Mouse (Mus musculus) limb, embryonic 12.5 days (tissue): ENCODE measurements around the gene Ghrhr. TPM values are rescaled to one million over a fixed set of nuclear protein-coding genes. Genes with fewer than 3 reads are reported as not detected.

Source experiments
- ATAC-seq: fragments of 200-750 bp; cut with Nextera tagmentation; 2 replicates; pipeline ENCODE4 v1.8.0; 2017; ENCODE audit warnings: low read depth, moderate TSS enrichment; ENCODE audit not compliant: insufficient number of reproducible peaks, insufficient read depth, low FRiP score, low TSS enrichment
- H3K27ac ChIP-seq: fragments of 300-500 bp; sonication (generic); 2 replicates; pipeline ENCODE4 v1.5.1; 2016; ENCODE audit warnings: mild to moderate bottlenecking, moderate library complexity
- H3K27me3 ChIP-seq: fragments of 300-500 bp; sonication (generic); 2 replicates; pipeline ENCODE4 v1.6.1; 2016; ENCODE audit warnings: mild to moderate bottlenecking, moderate library complexity
- H3K36me3 ChIP-seq: fragments of 300-500 bp; sonication (generic); 2 replicates; pipeline ENCODE4 v1.6.1; 2016; ENCODE audit warnings: mild to moderate bottlenecking, moderate library complexity
- H3K4me1 ChIP-seq: fragments of 300-500 bp; sonication (generic); replicated peaks from 2 replicates; pipeline ENCODE4 v1.6.1; 2016
- H3K4me2 ChIP-seq: fragments of 300-500 bp; sonication (generic); 2 replicates; pipeline ENCODE4 v1.6.1; 2016; ENCODE audit warnings: mild to moderate bottlenecking, moderate library complexity
- H3K4me3 ChIP-seq: fragments of 300-500 bp; sonication (generic); replicated peaks from 2 replicates; pipeline ENCODE4 v1.5.1; 2016; ENCODE audit warnings: mild to moderate bottlenecking
- H3K9ac ChIP-seq: fragments of 300-500 bp; sonication (generic); replicated peaks from 2 replicates; pipeline ENCODE4 v1.6.1; 2016; ENCODE audit warnings: mild to moderate bottlenecking, moderate library complexity
- H3K9me3 ChIP-seq: fragments of 300-500 bp; sonication (generic); 2 replicates; pipeline ENCODE4 v1.6.1; 2016; ENCODE audit warnings: mild to moderate bottlenecking, moderate library complexity
- WGBS: fragments of 180-500 bp; shearing (Covaris S2); methylation state at CpG from one replicate; pipeline ENCODE4 v1.1.7; 2016; 5-methylcytosine and 5-hydroxymethylcytosine counted together
- polyA plus RNA-seq: library from polyadenylated mRNA; unstranded; fragments of >200 nt; fragmentation: Nextera tagmentation; extraction: Ambion mirVana; gene quantifications from 2 replicates; pipeline ENCODE4 v1.2.1, GENCODE M21; 2016

The Ghrhr gene
- not detected in 2 replicates for polyA plus RNA-seq

DNA sequence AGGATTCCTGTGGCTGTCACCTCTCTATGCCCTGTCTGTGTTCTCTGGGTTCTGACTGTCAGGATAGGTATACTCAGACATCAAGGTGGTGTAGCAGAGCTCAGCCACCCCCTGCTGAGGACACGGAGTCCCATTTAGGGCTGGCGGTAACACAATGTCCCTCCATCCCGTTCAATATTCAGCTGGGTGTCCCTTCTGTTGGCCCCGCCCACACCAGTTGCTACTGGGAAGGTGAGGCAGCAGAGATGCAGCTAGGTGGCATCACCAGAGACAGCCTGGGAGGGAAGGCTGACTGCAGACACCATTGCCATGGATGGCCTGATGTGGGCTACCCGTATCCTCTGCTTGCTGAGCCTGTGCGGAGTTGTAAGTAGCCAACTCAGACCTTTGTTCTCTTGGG is at the start of gene Ghrhr:
Gene Ghrhr (plus strand): TSS at position 220 of the 400 bp plus-strand sequence.
- H3K27me3 ChIP-seq: no peaks in the 10 kb centered on the region
- H3K4me1 ChIP-seq: peaks cover 9% of the 10 kb centered on the region; the same call in 1 of the 2 replicates
- H3K4me2 ChIP-seq: no peak within 1 kb of the TSS
- no peak within 1 kb of the TSS for H3K27ac ChIP-seq
- 84% methylated on average over 6 of the region's 6 CpGs for WGBS
- H3K36me3 ChIP-seq: no peaks in the 10 kb centered on the region
- H3K9ac ChIP-seq: no peak within 1 kb of the TSS
- no peaks in the 10 kb centered on the region for H3K9me3 ChIP-seq
- no peak within 1 kb of the TSS for H3K4me3 ChIP-seq
- ATAC-seq: no peak

DNA sequence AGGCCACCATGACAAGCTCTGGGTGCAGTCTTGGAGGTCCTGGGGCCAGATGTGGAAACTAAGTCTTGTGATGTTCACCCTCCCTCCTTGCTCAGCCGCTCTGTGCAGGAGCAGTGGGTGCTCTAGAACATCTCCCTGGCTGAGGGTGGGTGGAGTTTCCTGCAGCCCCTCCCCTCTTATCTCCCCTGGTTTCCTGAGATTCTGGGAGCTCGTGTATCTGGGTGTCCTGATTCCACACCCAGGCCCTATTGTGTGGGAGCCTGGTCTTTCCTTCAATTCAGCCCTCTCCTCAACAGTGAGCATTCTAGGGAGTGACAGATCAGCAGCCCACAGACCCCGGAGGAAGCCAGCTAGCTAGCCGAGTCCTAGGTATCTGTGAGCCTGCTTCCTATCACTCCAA is 49.8 kb upstream of the Ghrhr start:
- Histone ChIP-seq H3K4me3 (no peak overlapping the region), H3K9me3 (no peaks in the 10 kb centered on the region), H3K4me1 (peaks cover 10% of the 10 kb centered on the region; the same call in 1 of the 2 replicates), H3K9ac (no peak overlapping the region), H3K36me3 (no peaks in the 10 kb centered on the region), H3K4me2 (no peak overlapping the region), H3K27me3 (peaks cover 5% of the 10 kb centered on the region; the same call in 1 of the 2 replicates), H3K27ac (no peak overlapping the region)
- 71% methylated on average over 4 of the region's 4 CpGs for WGBS
- ATAC-seq: no peak

DNA sequence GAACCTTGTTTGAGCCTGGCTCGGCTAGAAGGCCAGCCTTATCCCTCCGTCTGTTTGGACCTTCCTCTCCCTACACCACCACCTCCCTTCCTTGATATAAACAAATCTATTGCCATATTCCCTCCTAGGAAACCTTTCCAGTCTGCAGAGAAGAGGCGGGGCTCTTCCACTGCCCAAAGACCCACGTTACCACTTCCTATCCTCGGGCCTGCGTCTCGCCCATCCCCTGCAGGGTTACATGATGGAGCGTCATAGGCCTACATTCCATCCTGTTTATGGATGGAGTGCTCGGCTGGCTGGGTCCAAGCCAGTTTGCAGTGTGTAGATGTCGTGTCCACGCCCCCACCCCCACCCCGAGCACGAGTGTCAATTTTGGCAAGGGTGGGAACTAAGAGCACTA is 48.8 kb upstream of the Ghrhr start:
- WGBS: 83% methylated on average over 13 of the region's 13 CpGs
- Histone ChIP-seq H3K4me1 (peaks cover 17% of the 10 kb centered on the region), H3K27me3 (peaks cover 5% of the 10 kb centered on the region; the same call in 1 of the 2 replicates), H3K27ac (no peak overlapping the region), H3K36me3 (no peaks in the 10 kb centered on the region), H3K4me2 (no peak overlapping the region), H3K9ac (no peak overlapping the region), H3K9me3 (no peaks in the 10 kb centered on the region), H3K4me3 (no peak overlapping the region)
- no peak for ATAC-seq

DNA sequence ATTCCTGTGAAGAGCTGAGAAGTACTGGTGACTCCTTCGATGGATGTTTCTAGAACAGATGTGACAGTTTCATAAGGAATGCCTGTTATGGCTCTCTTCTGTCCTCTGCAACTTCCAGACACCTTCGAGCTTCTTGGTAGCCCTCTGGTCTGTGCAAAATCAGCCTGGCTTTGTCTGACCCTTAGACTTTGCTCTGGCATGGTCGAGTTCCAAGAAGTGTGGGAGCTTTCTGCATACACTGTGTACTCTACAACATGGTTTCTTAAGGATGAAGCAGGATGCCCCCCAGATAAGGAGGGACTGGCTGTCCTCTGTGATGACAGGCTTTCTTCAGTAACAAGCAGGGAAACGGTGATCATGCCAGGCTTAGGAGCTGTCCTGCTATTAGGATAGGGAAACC is 47.9 kb upstream of the Ghrhr start:
- H3K27ac ChIP-seq: no peak overlapping the region
- no peak for ATAC-seq
- peaks cover 5% of the 10 kb centered on the region; the same call in 1 of the 2 replicates for H3K27me3 ChIP-seq
- H3K4me3 ChIP-seq: no peak overlapping the region
- H3K4me1 ChIP-seq: peaks cover 18% of the 10 kb centered on the region
- H3K4me2 ChIP-seq: no peak overlapping the region
- no peaks in the 10 kb centered on the region for H3K36me3 ChIP-seq
- no peak overlapping the region for H3K9ac ChIP-seq
- WGBS: 74% methylated on average over 4 of the region's 4 CpGs
- H3K9me3 ChIP-seq: no peaks in the 10 kb centered on the region

DNA sequence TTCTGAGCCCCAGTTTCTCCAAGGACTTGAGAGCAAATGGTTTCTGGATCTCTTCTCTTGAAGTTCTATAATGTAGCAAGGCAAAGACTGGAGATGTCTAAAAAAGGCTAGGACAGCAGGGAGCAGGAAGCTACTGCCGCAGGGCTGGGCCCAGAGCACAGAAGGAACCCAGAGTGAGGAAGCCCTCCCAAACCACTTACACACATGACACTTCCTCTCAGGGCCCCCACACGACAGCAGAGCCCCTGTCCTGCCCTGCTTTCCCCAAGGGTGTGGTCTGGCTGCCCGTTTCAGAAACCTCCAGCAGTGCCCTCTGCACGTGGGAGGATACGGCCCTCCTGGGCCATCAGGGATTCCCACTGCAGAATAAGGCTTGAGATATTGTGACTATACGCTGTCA is 44.8 kb upstream of the Ghrhr start:
- no peaks in the 10 kb centered on the region for H3K9me3 ChIP-seq
- no peak overlapping the region for H3K9ac ChIP-seq
- no peak overlapping the region for H3K4me3 ChIP-seq
- 65% methylated on average over 6 of the region's 6 CpGs for WGBS
- H3K27me3 ChIP-seq: peaks cover 5% of the 10 kb centered on the region; the same call in 1 of the 2 replicates
- no peak for ATAC-seq
- H3K27ac ChIP-seq: 0 out of 2 replicates have a peak overlapping the region, but pooled peaks have one; percentile 29
- peaks cover 40% of the 10 kb centered on the region for H3K4me1 ChIP-seq
- H3K4me2 ChIP-seq: no peak overlapping the region
- no peaks in the 10 kb centered on the region for H3K36me3 ChIP-seq

DNA sequence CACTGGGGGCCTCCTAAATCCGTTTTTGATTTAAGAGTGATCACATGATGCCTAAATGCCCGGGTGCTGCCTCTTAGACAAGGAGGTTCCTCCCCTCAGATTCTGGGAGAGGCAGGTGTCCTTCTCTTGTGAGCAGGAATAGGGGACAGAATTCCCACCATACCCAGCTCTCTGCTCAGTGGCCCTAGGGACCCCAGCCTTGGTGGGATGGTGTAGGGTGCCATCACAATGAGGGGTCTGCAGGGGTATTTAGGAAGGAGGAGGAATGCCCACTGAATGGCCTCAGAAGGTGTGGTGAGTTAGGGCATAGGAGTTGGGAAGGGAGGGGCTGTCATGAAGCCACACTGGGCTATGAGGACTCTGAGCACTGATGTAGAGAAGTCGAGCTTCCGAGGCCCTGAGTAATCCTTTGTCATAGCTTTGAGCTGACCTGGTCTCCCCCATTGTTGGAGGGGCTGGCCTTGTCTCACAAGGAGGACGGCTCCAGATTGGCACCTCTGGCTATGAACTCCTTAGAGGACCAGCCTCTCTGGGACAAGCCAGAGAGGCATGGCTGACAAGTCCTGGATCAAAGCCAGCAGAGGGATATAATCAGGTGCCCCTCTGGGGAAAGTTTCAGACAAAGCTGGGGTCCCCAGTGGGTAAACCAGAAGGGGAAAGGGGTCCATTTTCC is 43.9 kb upstream of the Ghrhr start:
- H3K27me3 ChIP-seq: peaks cover 11% of the 10 kb centered on the region; the same call in 1 of the 2 replicates
- peaks cover 47% of the 10 kb centered on the region for H3K4me1 ChIP-seq
- no peak overlapping the region for H3K4me3 ChIP-seq
- WGBS: 68% methylated on average over 5 of the region's 5 CpGs
- H3K36me3 ChIP-seq: no peaks in the 10 kb centered on the region
- ATAC-seq: no peak
- no peak overlapping the region for H3K9ac ChIP-seq
- H3K4me2 ChIP-seq: no peak overlapping the region
- H3K9me3 ChIP-seq: no peaks in the 10 kb centered on the region
- H3K27ac ChIP-seq: peak overlapping the region; percentile 29

DNA sequence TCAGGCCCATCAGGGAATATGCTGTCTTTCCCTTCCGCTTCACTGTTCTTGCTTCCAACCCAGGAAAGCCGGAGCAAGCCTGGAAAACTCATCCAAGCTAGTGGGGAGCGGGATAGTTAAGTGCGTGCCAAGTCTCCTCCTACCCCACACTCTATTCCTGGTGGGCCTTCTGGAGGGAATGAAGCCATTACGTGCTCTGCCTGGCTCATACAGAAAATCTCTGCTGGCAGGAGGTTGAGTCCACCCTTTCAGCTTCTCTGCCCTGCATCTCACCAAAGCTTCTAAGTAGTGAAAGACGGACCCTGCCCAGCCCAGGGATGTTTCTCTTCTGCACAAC is 43.4 kb upstream of the Ghrhr start:
- Histone ChIP-seq H3K27ac (peak overlapping the region; percentile 41), H3K36me3 (no peaks in the 10 kb centered on the region), H3K4me3 (no peak overlapping the region), H3K9ac (no peak overlapping the region), H3K4me2 (no peak overlapping the region), H3K4me1 (peaks cover 52% of the 10 kb centered on the region), H3K9me3 (no peaks in the 10 kb centered on the region), H3K27me3 (peaks cover 13% of the 10 kb centered on the region; the same call in 1 of the 2 replicates)
- 82% methylated on average over 6 of the region's 6 CpGs for WGBS
- no peak for ATAC-seq

DNA sequence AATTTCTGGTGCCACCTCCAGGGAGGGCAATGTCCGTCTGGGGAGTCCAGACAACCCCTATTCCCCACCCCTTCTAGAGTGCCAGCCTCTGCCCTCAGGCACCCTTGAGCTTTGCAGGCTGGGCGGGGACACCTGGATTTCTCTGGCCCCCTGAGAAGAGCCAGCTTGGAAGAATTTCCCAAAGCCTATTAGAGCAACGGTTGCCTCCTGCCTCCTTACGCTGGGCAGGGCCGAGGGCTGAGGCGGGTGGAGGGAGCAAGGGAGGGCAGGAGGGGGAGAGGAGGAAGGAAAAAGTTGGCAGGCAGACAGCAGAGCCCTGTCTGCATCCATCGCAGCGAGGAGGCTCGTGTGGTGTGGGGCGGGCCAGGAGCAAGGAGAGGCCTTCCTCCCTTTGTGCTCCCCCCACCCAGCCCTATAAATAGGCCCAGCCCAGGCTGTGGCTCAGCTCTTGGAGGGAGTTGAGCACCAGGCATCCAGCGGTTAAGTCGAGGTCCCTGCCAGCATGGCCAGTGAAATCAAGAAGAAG is 40.0 kb upstream of the Ghrhr start, which contains the start of gene Aqp1:
Gene Aqp1 (plus strand): TSS at position 444 of the 526 bp plus-strand sequence.
- Histone ChIP-seq H3K4me2 (peak within 1 kb of the TSS; percentile 7; the same call in 1 of the 2 replicates), H3K9me3 (no peaks in the 10 kb centered on the region), H3K4me1 (peaks cover 46% of the 10 kb centered on the region), H3K9ac (0 out of 2 replicates have a peak within 1 kb of the TSS, but pooled peaks have one; percentile 4), H3K27me3 (peaks cover 9% of the 10 kb centered on the region; the same call in 1 of the 2 replicates), H3K27ac (no peak within 1 kb of the TSS; the same call in 1 of the 2 replicates), H3K4me3 (no peak within 1 kb of the TSS), H3K36me3 (no peaks in the 10 kb centered on the region)
- 12% methylated on average over 12 of the region's 12 CpGs for WGBS
- ATAC-seq: peak; percentile 83

DNA sequence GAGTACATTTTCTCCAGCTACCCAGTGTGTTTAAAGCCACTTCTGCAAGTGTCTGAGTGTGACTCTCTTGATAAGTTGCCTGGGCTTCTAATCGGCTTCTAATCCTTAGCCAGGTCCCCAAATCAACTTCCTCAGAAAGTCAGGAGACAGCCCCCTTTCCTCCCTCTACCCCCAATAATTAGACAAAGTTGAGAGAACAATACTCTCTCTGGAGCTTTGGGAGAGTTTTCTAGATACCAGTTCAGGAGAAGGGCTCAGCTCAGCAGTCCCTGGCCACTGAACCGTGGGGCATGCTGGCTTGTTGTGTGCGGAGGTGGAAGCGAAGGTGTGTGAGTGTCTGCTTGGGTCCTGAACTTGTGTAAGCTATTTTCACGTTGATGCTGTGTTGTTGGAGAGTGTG is 38.9 kb upstream of the Ghrhr start:
- Histone ChIP-seq H3K27ac (no peak overlapping the region), H3K9me3 (no peaks in the 10 kb centered on the region), H3K36me3 (no peaks in the 10 kb centered on the region), H3K9ac (no peak overlapping the region), H3K4me3 (no peak overlapping the region), H3K4me1 (peaks cover 43% of the 10 kb centered on the region), H3K4me2 (no peak overlapping the region), H3K27me3 (0 out of 2 replicates have a peak, but pooled peaks cover 9% of the 10 kb centered on the region)
- WGBS: 83% methylated on average over 5 of the region's 5 CpGs
- ATAC-seq: no peak

DNA sequence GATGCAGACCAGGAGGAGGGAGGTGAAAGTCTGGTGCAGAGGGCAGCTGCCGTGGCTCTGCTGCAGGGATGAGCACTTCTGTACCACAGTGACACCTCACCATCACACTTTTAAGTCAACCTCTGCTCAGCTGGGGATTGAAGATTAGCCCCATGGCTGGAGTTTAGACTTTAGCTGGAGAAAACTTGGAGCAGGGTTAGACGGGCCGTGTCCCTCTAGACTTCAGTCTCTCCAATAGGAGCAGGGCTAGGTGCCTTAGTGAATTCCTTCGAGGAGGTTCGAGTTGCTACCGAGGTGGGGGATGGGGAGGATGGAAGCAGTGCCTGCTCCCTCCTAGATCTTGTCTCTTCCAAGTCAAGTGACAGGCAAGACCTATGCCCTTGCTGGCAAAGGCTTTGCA is 38.0 kb upstream of the Ghrhr start:
- Histone ChIP-seq H3K9me3 (no peaks in the 10 kb centered on the region), H3K4me3 (no peak overlapping the region), H3K9ac (no peak overlapping the region), H3K27me3 (0 out of 2 replicates have a peak, but pooled peaks cover 9% of the 10 kb centered on the region), H3K4me1 (peaks cover 45% of the 10 kb centered on the region), H3K4me2 (no peak overlapping the region), H3K36me3 (no peaks in the 10 kb centered on the region), H3K27ac (no peak overlapping the region)
- ATAC-seq: no peak
- 41% methylated on average over 6 of the region's 6 CpGs for WGBS

DNA sequence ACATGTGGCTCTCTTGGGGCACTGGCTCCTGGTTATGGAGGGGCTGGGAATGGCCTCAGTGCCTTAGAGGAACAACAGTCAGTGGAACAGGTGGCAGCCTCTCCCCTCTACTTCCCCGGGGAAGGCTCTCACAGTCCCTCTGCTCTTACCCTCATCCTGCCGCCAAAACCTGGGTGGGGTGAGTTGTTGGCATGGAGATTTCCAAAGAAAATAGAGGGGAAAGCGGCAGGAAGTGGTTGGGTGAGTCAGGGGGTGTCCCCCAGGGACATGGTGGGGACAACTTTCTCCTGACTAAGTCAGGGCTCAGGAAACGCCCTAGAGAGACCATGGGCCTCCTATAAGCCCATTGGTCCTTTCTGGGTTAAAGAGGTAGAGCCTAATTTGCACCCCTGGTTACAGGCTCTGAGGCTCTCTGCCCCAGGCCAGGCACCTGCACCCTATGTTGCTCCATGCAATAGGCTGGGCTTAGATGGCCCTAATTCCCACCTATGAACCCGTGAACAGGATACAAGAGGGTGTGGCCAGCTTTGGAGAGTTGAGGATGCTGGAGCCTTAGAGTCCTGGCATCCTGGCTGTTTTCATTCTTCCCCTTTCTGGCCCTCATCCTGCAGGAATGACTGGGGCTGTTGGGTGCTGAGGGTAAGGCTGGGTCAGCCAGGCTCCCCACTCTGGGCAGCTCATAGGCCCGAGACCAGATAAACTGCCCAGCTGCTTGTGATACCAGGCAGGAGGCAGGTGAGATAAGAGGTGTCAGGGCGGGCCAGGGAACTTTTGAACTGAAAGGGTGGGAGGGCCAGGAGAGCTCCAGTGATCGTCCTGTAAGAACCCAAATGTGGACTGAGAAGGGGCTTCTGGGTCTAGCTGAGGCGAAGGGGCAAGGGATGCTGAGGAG is 36.9 kb upstream of the Ghrhr start:
- 62% methylated on average over 9 of the region's 9 CpGs for WGBS
- H3K27ac ChIP-seq: no peak overlapping the region

More for the DNA sequence above, 36.9 kb upstream of the Ghrhr start:
- Histone ChIP-seq H3K27me3 (0 out of 2 replicates have a peak, but pooled peaks cover 9% of the 10 kb centered on the region), H3K4me1 (peaks cover 43% of the 10 kb centered on the region), H3K4me2 (no peak overlapping the region), H3K9ac (no peak overlapping the region), H3K4me3 (no peak overlapping the region), H3K36me3 (no peaks in the 10 kb centered on the region), H3K9me3 (no peaks in the 10 kb centered on the region)
- ATAC-seq: no peak
